Mouse (Mus musculus) frontal cortex, postnatal 14 days (tissue): ENCODE measurements around the gene Asb17.
"Not testable (repeated sequence)": the region's sequence is repeated elsewhere in the genome, so short reads cannot be mapped to it uniquely, and the experiment has no call there.

Source experiments
- DNase-seq, 2 experiments: peaks; one replicate each; pipeline ENCODE4 v3.0.0; 2022; ENCODE audit warnings: low spot score in 2 of 2

Asb17 gene

DNA sequence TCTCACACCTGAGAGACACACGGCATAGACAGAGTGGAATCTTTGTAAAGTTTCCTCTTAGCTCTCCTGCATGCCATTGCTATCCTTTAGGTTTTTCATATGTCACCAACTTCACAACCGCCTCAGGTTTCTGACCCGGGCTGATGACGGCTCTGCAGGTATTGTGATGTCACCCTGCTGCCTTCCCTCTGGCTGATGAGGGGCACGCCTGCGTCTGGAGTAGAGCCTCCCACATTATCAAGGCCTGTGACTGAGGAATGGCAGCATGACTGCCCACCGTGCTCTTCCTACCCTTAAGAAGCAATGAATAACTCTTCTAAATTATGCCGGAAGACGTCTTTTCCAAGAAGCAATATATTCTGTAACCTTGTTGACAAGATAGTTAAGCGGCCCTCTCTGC, at the start of gene Asb17:
TSS of gene Asb17 (plus strand) at position 180 of the 400 bp plus-strand sequence.
- no peak for DNase-seq

DNA sequence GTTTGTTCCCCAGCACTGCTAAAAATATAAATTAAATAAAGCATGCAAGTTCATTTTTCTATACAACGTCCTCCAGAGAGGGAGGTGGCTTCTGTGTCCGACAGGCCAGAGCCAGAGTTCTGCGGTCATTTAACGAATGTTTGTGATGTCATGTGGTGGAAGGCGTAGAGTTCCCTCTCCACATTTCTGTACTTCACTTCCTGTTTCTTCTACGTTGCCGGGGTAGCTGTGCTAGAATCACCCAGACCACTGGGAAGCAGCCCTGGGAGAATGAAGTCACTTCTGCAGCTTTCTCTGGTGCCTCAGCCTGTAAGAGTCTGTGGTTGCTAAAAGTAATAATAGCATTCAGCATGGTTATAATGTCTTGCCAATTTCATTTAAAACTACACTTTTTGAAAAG, 46.4 kb upstream of the Asb17 start:
- DNase-seq, result no peak

DNA sequence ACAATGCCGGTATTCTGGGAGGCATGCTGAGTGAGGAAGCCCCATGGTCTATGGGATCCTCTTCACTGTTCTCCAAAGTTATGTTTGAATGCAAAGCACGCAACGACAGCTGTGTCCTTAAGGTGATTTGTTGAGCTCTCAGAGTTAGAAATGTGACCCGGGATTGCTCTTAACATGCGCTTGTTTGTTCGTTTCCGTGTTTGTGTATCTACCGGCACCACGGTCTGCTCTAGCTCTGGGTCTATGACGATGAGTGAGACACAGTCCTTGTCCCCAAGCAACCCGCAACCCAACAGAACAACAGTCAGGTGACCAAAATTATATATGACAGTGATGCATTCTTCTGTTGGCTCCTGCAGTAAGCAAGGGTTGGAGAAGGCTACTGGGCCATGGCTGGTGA, 44.4 kb upstream of the Asb17 start:
- DNase-seq, result no peak

DNA sequence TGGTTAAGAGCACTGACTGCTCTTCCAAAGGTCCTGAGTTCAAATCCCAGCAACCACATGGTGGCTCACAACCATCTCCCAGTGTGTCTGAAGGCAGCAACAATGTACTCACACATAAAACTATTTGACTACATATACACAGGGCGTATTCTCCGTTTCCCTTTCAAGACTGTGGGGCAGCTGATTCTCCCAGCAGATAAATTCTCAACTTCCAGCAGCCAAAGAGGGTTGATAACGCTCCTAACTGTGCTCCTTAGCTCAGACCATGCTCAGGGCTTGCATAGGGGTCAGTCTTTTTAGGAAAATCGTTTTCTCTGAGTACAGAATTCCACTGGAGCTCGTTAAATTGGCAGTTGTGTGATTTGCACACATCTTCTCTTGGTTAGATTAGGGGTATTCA, 43.3 kb upstream of the Asb17 start:
- no peak for DNase-seq

DNA sequence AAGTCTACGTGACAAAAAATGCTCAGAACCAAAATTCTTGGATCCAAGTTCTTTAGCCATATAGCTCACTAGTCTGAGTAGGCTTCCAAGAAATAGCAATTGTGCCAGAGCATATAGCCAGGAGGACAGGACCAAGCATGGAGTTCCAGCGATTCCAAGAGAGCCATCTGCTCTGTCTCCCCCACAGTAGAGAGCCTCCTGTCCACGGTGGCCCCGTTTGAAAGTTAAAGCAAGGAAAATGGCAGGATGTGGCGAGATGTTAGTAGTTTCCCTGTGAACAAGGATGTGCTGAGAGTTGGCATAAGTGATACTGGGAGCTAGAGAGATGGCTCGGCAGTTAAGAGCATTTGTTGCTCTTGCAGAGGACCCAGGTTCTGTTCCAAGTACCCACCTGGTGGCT, 42.5 kb upstream of the Asb17 start:
- no peak for DNase-seq

DNA sequence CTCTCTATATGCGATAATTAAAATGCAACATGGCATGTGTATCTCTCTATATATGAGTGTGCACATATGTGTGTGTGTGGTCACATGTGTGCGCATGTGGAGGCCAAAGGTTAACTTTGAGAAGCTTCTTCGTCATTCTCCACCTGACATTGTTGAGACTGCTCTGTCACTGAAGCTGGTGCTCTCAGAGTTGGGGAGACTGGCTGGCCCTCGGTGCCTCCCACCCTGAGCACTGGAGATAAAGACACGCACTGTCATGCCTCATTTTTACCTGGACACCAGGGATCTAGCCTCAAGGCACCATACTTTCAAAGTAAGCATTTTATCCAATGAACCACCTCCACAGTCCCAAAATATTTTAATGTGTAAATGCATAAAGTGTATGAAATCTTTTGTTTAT, 41.4 kb upstream of the Asb17 start:
- no peak for DNase-seq

DNA sequence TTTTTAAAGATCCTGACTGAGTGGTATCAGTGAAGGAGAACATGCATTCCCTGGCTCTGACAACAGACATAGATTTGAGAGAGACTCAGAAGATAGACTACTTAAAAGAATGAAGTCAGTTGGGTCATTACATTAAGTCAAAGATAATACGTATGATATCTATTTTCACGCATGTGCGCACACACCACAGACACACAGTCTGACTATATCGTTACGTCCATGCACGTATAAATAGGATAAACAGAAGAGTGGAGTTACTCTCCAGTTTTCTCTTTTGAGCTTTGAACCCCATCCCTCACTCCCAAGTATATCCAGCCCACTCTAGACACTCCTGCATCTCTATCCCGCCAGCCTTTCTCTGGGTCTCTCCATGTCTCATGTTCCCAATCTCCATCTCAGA, 40.0 kb upstream of the Asb17 start:
- no peak for DNase-seq

DNA sequence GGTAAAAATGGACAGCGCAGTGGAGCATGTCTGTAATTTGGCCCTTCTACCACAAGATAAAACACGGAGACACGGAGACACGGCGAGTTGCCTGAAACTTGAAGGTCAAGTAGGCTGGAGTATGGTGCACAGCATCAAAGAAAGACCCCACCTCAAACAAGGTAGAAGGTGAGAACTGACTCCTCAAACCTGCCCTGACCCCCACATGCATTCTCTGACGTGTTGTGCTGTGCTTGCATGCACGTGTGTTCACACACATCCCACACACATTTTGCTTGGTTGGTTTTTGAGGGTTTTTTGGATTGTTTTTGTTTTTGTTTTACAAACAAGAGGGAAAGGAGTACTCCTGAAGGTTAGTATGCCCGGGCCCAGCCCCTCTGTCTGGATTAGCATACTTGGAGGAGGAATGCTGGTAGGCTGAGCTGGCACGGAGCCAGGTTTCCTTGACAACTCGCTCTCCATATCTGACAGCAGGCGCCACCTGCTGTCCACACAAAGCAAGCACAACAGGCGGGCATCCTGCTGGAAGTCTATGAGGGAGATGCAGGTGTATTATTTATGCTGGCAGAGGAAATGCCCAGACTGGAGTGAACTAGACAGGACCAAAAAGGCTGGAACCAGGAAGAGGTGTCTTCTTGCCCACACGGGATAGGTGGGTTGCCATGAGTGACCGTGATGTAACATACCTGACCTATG, 37.8 kb upstream of the Asb17 start:
- peak; percentile 89 to 92 for DNase-seq

DNA sequence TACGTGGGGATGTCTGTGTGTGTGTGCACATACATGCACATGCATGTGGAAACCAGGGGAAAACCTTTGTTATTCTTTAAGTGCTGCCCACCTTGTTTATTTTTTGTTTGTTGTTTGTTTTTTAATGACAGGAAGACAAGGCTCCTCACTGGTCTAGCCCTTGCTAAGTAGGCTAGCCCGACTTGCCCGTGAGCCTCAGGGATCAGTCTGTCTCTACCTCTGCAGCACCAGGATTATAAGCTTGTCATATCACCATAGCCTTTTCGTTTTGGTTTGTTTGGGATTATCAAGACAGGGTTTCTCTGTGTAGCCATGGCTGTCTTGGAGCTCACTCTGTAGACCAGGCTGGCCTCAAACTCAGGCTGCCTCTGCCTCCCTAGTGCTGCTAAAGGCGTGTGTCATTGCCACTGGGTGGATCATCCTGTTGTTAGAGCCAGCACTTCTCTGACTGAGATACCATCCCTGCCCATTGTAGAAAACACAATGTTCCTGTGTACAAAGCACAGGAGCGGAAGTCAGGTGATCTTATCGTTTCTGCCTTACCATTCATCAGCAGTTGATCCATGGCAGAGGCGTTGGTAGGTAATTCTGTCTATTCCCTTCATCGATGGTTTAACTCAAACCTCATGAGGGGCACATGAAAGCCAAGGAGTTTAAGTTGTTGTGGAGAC, 37.1 kb upstream of the Asb17 start:
- DNase-seq, result no peak

DNA sequence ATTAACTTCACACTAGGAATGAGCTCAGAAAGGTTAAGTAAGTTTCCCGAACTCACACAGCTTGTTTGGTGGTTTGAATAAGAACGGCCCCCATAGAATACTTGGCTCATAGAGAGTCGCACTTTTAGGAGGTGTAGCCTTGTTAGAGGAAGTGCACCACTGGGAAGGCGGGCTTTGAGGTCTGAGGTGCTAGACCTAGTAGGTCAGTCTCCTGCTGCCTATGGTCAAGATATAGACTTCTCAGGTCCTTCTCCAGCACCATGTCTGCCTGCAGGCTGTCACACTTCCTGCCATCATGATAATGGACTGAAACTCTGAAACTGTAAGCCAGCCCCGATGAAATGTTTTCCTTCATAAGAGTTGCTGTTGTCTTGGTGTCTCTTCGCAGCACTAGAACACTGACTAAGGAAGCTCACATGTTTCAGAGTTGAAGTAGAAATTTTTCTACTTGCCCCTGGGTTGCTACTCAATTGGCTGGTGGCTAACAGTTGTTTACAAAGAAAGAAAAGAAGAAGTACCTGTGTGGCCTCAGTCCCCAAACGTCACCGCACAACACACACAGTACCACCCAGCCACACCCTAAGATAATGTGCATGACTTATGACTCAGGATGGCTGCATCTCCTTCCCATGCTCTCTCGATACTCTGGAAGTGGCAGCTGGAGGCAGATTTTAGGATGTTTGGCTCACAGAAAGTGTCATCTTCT, 36.4 kb upstream of the Asb17 start:
- no peak for DNase-seq

DNA sequence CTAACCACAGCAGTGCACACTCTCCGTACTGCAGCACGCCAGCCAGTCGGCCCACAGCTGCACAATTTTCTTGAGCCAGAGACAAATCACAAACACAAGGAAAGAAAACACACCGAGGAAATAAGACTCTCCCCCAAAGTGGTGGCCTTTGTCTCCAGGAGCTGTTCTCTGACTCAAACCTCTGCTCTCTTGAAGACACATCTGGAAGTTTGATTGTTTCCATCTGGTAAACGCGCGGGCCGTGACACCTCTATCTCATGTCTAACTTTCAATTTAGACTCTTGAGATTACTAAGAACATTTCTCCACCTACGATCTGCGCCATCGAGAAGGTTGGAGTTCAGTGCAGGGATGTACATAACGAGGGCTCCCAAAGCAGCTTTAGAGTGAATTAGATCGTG, 35.6 kb upstream of the Asb17 start:
- DNase-seq, result no peak

DNA sequence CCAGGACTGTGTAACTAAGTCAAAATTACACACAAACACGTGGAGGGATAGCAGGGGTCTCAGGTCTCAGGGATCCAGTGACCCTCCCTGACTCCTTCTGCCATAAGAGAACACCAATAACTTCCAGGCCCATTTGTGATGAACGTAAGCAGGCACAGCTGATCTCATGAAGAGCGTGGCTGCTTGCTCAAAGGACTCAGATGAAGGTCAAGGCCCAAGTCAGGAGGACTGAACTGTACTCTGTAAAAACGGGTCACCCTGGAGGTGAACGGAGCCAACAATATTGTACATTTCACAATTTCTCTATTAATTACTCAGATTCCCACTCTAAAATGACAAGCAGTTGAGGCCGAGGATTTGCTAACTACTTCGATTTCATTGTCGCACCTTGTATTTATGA, 30.0 kb upstream of the Asb17 start:
- DNase-seq, result no peak

DNA sequence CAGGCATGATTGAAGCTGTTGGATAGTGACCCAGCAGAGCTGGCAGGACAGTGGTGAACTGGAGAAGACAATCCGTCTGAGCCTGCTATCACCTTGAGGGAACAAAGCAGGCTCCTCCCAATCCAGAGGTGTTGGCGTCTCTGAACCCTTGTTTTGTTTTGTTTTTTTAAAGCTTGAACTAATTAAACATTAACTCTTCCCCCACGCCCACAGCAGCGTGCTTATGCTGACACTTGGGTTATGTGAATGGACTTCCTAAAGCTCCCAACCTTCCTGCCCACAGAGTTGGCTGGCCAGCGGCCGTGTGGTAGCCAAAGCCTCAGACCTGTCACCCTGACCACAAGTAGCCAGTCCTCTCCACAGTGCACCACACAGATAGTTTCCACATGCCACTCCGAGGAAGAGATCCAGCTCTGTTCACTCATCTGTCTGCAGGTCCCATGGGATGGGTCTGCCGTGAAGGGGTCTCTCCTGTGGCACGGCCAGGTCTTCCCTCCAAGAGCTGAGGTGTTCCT, 26.6 kb upstream of the Asb17 start:
- DNase-seq, result no peak

DNA sequence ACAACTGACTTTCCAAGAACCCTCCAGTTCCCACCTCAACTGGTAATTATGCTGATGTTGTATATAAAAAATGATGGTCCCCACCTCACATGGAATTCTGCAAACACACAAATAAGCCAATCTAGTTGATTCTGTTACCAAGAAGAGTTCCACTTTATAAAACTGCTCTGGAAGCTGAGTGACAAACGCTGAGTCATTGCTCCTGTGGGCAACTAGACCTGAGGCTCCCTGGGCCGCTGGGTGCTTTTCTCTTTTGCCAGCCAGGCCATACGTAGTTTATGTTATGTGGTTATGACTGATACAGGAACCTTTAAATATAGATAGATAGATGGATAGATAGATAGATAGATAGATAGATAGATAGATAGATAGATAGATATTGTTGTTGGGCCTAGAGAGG, 25.3 kb upstream of the Asb17 start:
- no peak for DNase-seq

DNA sequence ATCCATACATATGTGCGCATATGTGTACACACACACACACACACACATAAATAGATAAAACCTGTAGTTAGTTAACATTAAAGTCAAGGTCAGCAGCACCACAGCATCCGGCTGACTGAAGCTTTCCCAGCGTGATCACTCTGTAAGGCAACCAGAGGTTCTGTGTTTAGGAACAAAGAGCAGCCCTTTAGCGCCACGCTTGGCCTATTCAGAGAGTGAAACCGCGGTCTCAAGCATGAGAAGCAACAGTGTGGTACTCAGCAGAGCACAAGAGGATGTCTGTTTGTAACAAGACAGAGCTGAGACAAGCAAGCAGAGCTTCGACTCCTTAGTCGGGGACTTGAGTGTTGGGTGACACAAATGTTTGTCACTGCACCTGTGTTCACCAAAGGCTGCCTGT, 24.6 kb upstream of the Asb17 start:
- DNase-seq, result no peak

DNA sequence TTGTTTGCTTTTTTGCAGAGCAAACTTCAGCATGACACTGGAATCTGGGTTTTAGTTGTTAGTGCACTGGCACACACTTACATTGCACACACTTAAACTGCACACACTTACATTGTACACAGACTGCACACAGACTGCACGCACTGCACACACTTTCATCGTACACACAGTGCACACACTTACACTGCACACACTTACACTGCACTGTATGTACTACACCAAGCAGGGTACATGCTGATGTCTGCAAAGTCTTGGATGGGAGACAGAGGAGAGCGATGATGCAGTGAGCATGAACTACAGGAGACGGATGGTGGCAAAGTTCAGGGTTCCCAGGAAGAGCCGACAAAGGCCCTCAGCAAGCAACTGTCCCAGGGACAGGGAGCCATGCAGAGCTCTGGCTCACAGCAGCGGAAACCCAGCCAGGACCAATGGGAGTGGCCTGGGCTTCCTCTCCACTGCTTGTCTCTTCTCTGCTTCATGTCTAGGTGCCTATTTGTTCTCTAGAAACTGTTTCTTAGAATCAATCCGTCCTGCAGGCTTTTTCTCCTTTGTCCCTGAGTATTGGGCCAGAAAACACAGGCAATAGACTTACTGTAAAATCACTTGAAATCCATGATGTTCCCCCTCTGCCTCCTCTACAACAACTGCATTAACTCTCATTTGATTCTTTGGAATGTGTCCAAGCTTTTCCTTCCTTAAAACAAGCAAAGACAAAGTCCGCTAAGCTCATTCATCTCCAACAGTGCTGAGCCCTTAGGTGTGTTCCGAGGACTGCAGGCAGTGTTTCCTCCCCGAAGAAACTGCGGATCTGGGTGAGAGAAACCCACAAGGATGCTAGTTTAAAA, 20.1 kb upstream of the Asb17 start:
- DNase-seq, result no peak

DNA sequence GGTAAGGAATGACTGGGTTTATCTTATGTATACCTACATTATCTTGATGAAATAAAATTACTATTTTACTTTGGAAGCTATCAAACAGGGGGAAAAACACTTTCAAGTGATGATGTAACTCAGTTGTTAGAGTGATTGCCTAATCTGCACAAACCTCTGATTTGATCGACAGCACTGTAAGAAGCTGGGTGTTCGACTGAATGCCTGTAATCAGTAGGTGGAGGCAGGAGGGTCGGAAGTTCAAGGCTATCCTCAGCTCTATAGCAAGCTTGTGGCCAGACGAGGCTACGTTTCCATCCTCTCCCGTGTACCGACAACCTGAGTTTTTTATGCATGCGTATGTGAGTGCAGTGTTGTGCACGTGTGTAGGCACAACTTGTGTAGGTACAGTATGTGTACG, 18.8 kb upstream of the Asb17 start:
- DNase-seq, result no peak

DNA sequence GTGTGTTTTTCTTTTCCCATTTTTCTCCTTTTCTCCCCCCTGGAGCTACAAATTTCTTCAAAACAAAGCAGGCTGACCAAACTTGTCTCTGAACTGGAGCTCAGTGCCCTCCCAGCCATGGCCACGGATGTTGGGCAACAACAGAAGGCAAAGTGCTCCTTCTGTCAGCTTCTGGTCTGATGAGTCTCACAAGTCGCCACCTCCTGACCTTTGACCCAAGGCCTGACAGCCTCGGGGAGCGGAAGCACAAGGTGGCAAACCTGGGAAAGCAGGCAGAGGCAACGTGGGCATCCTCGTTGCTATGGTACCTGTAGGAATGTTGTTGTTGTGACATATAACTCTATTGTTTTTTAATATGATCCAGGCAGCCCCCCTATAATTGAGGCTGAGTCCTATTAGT, 17.4 kb upstream of the Asb17 start:
- DNase-seq, result no peak

DNA sequence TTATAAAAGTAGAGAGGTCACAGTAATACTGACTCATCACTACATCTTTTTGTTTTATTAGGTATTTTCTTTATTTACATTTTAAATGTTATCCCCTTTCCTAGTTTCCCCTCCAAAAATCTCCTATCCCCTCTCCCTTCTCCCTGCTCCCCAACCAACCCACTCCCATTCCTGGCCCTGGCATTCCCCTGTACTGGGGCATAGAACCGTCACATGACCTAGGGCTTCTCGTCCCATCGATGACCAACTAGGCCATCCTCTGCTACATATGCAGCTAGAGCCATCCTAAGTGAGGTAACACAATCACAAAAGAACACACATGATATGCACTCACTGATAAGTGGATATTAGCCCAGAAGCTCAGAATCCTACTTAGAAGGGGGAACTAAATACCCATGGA, 14.2 kb upstream of the Asb17 start:
- not testable (repeated sequence) for DNase-seq

DNA sequence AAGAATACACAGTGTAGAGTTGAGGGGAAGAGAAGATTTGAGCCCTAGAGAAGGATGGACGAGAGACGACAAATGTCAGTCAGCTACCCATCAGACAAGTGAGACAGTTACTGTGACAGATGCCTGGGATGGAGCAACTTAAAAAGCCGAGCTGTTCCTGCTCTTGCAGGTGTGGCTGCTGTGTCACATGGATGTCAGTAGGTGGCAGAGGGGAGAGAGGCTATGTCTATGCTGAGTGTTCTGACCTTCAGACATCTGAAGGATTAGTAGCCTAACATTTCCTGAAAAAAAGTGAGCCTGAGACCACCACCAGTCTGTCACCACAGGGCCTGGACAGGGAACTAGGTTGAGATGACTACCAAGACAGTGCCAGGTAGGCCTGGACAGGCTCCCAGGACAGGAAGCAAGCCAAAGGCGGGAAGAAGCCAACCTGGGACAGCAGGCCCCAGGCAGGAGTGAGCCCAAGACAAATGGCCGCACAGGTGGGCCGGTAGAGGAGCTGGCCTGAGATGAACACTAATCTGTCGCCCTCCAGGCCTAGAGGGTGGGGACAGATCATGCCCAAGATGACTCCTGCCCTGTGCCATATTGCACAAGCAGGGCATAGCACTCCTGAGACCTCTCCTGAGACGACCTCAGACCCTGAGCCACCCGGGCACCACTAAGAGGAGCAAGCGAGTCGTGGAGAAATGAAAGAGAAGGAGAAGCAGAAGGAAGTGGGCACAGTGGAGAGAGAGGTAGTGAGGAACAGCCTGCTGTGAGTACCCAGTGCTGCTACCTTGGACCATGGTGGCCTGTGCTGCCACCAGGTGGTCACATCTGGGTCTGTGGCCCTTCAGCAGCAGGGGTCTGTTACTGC, 12.8 kb upstream of the Asb17 start:
- no peak for DNase-seq
